Mouse (Mus musculus) brain, embryonic 14.5 days (tissue): ENCODE results near the gene Gc.

Source experiments
- CTCF ChIP-seq: fragments of 200-500 bp; IDR thresholded peaks from 2 replicates; pipeline ENCODE4 v1.5.1; 2012; ENCODE audit warnings: inconsistent platforms, mild to moderate bottlenecking, moderate library complexity, borderline replicate concordance; ENCODE audit not compliant: insufficient read depth, insufficient read length; ENCODE audit errors: extremely low read depth
- POLR2A ChIP-seq: fragments of 200-500 bp; IDR thresholded peaks from 2 replicates; pipeline ENCODE4 v1.6.1; 2012; ENCODE audit warnings: mild to moderate bottlenecking, inconsistent platforms, borderline replicate concordance; ENCODE audit not compliant: poor library complexity, insufficient read depth, insufficient read length, severe bottlenecking; ENCODE audit errors: extremely low read depth

DNA sequence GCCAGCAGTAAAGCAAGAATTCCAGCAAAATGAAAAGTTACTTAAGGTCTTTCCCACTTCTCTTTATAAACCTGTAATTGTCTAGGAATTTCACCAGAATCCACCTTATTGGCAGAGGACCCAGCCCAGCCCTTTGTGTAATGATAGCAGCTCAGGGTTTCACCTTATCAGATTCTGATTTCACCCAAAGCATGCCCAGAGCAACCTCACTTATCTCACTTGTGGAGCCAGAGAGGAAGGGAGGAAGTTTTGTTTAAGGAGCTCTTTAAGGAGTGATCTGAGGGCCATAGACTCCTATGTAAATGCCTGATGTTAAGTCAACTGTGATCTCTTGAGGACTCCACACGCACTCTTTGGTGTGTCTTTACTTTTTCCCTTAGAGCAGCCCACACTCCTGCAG is 67.3 kb downstream of the Gc start:
- TF ChIP-seq CTCF (no peak), POLR2A (no peak)
